Mouse (Mus musculus): Measurements from ENCODE around the gene Foxj2. TPM values are rescaled to one million over a fixed set of nuclear protein-coding genes. Genes with fewer than 3 reads are reported as not detected.

Foxj2 gene
- 10 to 100 TPM; 27.5 to 29.0 TPM for total RNA-seq (2021)

DNA sequence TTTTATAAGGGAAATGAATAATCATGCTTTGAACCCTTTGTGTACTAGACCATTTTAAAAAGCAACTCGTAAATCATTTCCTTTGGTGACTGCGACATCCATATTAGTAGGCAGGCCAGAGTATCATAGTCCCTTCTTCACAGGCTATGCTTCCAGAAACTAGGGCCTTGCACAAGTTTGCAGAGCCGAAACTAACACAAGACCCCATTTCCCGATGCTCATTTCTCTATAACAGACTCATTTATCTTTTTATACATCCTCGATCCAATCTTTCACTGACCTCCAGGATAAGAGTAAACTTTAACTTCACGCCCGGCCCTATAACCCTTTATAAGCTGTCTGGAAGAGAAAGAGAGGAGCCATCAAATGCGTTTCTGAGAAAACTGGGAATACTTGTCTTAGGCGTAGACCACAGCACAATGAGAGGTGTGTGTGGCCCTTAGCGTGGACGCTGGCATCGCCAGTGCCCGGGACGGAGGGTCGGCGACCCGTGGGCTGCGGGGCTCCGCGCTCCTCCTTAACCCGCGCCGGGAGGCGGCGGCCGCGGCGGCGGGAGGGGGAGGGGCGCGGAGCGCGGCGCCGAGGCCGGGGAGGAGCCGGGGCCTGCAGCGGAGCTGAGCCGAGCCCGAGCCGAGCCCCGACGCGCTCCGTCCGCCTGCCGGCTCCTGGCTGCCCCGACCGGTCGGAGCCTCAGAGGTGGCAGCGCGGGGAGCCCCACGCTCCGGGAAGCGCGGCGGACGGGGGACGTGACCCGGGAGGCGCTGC is at the start of gene Foxj2:
TSS of gene Foxj2 (plus strand) at position 609 of the 765 bp plus-strand sequence.
- DNase-seq (ENCODE audit: extremely low spot score in 1 of 2, low spot score in 1 of 2), result peak; percentile 62 to 73

DNA sequence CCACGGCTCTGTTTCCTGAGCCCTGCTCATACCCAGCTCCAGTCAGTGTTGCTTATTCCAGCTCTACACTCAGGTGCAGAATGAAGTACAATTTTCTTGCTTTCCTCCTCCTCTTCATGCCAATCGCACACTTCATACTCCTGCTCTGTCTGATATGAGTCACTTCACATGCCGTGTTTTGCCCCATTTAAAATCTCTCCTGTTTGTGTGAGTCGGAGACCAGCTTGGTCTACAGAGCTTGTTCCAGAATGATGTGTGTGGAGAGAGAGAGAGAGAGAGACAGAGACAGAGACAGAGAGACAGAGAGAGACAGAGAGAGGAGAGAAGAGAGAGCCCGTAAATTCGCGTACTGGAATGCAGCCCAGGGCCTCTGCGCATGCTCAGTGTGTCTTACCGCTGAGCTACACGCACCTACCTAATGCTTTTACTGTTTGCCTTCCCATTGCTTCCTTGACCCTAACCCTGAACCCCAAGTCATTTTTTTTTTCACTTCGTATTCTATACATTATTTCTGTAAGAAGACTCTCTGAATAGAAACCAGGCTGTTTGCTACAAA is 48.9 kb upstream of the Foxj2 start:
- DNase-seq (ENCODE audit: extremely low spot score in 1 of 2, low spot score in 1 of 2), result no peak

DNA sequence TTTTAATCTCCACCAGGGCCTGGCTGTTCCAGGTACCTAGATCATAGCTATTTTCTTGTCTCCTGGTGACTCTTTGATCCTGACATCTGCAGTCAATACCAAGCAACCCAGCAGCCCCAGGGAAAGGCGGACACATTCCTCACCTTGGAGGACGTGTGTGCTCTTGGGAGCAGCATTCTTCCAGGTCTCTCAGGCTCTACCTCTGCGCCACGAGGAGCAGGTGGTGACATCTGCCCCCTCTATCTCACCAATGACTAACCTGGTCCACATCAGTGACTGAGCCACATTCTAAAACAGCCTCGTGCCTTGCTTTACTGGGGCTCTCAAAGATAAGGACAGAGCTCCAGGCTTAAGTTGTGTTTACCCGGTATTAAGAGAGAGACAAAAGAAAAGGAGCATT is 47.0 kb upstream of the Foxj2 start:
- no peak for DNase-seq (ENCODE audit: extremely low spot score in 1 of 2, low spot score in 1 of 2)

DNA sequence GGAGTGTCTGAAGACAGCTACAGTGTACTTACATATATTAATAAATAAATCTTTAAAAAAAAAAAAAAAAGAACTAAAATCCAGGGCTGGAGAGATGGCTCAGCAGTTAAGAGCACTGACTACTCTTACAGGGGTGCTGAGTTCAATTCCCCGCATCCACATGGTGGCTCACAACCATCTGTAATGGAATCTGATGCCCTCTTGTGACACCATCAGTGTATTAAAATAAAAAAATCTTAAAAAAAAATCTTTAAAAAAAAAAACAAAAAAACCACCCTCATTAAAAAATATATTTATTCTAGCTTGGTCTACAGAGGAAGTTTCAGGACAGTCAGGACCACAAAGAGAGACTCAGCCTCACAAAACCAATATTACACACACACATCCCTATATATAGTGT is 45.4 kb upstream of the Foxj2 start:
- DNase-seq (ENCODE audit: extremely low spot score in 1 of 2, low spot score in 1 of 2), result no peak

DNA sequence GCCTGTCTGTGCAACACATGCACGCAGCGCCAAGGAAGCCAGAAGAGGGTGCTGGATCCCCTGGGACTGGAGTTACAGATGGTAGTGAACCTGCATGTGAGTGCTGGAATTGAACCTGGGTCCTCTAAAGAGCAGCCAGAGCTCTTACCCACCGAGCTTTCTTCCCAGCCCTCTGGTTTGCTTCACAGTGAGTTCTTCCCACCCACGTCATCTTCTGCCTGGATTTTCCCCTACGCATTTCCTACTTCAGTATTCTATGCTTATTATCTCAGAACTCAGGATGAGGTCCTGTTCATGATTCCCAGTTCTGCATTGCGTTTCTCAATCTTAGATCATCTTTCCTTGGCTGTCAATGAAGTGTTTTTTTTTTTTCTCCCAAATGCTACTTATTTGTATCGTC is 43.7 kb upstream of the Foxj2 start:
- no peak for DNase-seq (ENCODE audit: extremely low spot score in 1 of 2, low spot score in 1 of 2)

DNA sequence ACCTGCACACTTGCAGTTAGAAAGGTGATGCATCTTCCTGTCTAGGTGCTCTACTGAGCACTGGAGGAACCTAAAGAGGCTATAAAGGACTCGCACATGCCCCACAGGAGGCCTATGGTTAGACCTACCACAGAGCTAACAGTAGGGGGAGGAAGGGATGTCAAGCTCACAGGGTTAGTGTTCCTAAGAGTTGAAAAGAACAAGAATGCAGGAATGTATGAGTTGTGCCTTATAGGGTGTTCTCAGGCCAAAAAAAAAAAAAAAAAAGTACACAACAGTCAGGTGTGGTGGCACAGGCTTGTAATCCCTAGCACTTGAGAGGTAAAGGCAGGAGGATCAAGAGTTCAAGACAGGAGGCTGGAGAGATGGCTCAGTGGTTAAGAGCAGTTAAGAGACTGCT is 39.8 kb upstream of the Foxj2 start:
- DNase-seq (ENCODE audit: extremely low spot score in 1 of 2, low spot score in 1 of 2), result no peak

DNA sequence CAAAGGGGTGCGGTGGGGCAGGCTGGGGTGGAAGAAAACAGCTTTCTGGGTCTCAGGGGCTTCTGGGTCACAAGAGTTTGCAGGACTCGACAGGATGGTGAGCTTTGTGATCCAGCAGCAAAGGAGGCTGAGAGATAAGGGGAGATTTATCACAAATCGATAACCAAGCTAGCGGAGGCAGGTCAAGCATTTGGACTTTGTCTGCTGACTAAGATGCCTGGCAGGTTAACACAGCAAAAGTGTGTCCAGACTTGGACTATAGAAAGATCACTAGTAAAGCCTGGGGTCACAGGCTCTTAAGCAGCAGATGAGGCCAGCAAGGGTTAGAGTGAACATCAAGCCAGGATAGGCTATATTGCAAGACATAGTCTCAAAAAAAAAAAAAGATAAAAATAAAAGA is 38.5 kb upstream of the Foxj2 start:
- DNase-seq (ENCODE audit: extremely low spot score in 1 of 2, low spot score in 1 of 2), result no peak

DNA sequence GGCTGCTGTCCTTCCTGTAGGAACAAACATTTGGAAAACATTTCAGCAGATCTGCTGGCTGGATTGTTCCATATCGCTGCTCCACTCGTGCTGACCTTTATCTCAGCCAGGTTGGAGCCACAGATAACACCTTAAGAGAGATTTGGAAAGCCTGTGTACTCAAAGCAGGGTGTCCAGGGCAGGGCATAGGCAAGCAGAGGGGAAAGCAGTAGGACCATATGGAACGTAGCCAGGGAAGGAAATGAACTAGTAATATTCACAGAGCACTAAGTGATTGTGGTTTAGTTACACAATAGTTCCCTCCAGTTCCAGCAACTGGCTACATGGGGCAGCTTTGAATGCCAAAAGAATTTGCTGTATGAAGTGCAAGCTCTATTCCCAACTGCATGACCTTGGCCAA is 37.5 kb upstream of the Foxj2 start:
- no peak for DNase-seq (ENCODE audit: extremely low spot score in 1 of 2, low spot score in 1 of 2)

DNA sequence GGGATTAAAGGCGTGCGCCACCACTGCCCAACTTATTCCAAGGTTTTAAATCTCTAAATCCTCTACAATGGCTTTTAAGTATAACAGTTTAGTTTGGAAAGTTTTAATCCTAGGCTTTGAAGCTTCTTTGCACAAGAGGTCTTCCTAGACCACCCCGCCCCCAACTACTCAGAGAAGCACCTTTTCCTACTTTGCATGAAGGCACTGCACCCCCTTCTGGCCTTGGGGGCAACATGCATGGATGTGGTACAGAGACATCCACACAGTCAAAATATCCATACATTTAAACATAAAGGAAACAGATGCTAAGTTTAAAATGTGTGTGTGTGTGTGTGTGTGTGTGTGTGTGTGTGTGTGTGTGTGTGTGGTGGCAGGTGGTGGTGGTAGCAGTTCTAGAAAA is 34.8 kb upstream of the Foxj2 start:
- DNase-seq (ENCODE audit: extremely low spot score in 1 of 2, low spot score in 1 of 2), result no peak

DNA sequence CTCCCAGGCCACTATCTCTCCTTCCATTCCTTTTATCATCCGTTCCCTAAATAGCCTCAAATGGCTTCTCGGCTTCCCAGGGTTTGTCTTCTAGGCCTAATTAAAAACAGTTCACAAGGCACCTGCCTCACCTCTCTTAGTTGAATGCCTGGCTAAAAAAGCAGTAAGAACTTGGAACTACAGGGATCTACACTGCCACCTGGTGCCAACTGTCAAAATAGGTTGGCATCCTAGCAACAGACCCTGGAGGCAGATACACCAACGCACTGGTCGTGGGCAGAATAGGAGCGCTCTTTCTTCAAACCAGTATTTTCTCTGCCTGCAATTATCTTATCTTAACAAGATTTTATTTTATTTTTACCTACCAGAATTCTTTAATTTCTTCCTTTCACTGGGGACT is 33.4 kb upstream of the Foxj2 start:
- peak in 1 of 2 experiments; percentile 71 for DNase-seq (ENCODE audit: extremely low spot score in 1 of 2, low spot score in 1 of 2)

DNA sequence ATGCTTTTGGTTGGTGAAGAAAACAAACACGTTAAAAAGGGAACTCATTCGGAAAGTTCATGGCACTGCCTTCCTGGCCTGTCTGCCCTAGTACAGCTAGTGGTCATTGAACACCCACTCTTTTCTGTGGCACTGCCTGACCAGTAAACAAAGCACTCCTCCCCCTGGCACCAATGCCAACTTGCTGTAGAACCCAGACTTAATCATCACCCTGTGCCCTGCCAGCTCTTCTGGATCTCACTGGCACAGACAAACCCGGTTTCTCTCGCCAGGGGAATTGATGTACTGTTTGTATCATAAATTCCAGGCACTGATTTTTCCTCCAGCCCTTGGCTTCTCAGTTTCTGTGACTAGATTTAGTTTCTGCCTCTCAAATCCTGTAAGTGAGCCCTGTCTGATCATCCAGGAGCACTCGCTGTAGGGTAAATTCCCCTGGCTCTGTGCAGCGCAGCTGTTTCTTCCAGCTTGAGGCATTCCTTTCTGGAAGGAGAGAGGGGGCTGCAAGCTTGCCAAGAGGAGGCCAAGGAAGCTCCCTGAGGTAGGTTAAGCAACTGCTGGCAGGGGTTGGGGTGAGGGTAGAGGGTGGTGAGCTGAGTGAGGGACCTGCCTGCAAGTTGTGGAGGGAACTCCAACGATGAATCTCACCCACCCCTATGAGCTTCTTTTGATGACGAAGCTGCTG is 24.3 kb upstream of the Foxj2 start:
- DNase-seq (ENCODE audit: extremely low spot score in 1 of 2, low spot score in 1 of 2), result no peak

DNA sequence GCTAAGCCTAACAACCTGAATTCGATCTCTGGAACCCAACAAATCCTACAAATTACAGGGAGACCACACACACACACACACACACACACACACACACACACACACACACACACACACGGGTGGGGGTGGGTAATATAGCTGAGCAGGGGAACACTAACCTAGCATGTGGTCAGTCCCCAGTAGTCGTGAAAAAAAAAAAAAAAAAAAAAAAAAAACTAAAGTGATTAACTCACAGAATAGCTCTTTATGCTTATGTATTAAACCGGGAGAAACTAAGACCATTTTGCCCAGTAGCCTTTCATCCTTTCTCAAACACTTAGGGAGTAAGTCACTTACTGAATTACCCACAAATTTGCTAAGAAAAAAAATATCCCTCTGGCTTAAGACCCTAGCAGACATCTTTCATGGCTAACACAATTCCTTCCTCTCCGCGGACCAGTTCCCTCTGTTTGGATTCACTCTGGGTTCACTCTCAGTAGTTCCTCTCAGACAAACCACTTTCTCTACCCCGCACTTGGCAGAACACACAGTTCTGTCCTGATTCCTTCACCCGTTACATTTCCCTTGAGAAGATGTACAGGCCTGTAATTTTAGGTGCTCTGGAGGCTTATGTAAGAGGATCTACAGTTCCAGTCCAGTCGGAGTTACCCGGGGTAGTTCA is 18.9 kb upstream of the Foxj2 start:
- DNase-seq (ENCODE audit: extremely low spot score in 1 of 2, low spot score in 1 of 2), result peak in 1 of 2 experiments; percentile 32

DNA sequence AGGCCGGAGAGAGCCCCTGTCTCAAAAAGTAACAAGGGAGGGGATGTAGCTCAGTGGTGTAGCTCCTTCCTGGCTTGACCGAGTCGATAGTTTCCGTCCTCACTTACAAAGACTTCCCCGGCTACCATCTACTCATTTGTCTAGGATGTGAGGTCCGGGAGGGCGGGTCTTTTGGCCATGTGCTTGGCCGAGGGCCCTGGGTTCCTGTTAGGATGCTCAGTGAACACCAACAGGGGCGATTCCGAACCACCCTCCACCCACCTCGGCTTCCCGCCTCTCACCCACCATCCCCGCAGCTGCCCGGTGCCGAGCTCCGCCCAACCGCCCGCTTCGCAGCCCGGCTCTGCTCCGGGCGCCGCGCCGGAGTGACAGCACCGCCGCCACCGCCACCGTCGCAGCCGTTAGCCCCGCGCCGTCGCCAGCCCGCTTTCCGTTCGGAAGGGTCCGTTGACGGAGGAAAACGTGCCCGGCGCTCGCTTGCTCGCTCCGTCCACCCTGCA is 18.4 kb upstream of the Foxj2 start, which contains the start of gene Slc2a3:
TSS of gene Slc2a3 (minus strand) at position 340 of the 500 bp plus-strand sequence.
- peak; percentile 53 to 56 for DNase-seq (ENCODE audit: extremely low spot score in 1 of 2, low spot score in 1 of 2)

DNA sequence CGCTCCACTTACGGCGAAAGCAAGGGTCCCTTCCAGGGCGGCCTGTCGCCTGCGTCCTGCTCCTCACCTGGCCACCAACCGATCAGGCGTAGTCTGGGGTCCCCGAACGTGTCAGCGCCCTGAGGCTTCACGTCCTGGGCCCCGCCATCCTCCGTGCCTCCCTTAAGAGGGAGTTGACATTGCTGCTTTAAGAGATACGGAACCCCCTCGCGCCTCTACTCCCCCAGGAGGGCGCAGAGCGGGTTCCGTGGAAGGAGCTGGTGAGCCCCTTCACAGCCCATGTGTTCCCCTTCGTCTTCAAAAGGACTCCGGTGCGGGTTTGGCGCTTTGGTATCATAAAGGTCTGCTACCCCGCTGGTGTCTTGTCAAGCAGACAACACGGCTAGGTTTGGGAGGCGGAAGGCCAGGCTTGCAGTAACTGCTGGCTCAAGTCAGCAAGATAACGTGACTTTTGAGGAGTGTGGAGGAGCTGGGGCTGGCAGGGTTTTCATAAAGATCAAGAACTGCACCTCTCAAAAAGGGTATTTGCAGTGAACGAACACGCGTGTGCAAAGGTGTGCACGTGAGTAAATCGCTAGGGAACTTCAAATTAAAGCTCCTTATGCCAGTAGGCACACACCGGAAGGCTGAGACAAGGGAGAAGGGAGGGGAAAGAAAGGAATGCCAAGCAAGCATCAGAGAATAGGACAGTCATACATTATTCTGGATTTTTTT is 17.8 kb upstream of the Foxj2 start:
- peak in 1 of 2 experiments; percentile 37 for DNase-seq (ENCODE audit: extremely low spot score in 1 of 2, low spot score in 1 of 2)

DNA sequence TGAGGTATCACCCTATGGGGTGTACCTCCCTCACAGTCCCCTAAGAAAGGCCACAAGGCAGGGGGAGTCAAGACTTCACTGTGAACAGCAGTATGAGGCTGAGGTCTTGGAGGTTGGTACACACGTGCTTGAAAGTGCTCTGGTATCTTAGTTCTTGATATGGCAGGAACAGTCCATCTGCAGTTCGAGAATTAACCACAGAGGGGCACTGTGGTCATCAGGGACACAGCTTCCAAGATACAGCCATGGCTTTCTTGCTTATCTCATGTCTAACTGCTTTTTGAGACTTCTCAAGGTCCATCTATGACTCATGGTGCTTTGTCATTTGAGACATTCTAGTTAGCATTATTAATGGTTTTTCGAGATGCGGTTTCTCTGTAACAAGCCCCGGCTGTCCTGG is 15.3 kb upstream of the Foxj2 start:
- peak in 1 of 2 experiments; percentile 86 for DNase-seq (ENCODE audit: extremely low spot score in 1 of 2, low spot score in 1 of 2)

DNA sequence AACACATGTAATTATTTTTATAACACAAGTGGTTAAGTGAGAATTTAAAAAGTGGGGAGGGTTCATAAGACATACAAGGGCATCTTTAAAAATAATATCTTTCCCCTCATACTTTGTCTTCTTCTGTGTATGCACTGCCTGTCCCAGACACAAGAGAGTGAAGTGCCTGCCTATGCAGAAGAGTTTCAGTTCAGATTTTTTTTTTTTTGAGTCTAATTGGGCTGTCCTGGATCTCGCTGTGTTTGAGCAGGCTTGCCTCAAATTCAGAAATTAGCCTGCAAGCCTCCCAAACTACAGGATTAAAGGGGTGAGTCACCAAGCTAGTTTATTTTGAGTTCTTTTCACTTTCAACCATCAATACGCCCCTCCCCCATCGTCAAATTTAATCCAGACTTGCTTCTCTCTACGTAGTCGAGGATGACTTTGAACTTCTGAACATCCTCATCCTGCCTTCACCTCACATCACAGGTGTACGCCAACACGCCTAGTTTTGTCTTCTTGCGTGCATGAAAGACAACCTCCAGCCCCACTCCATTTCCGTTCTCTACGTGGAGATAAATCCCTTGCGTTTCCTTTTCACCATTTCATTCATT is 9.6 kb upstream of the Foxj2 start:
- DNase-seq (ENCODE audit: extremely low spot score in 1 of 2, low spot score in 1 of 2), result no peak

DNA sequence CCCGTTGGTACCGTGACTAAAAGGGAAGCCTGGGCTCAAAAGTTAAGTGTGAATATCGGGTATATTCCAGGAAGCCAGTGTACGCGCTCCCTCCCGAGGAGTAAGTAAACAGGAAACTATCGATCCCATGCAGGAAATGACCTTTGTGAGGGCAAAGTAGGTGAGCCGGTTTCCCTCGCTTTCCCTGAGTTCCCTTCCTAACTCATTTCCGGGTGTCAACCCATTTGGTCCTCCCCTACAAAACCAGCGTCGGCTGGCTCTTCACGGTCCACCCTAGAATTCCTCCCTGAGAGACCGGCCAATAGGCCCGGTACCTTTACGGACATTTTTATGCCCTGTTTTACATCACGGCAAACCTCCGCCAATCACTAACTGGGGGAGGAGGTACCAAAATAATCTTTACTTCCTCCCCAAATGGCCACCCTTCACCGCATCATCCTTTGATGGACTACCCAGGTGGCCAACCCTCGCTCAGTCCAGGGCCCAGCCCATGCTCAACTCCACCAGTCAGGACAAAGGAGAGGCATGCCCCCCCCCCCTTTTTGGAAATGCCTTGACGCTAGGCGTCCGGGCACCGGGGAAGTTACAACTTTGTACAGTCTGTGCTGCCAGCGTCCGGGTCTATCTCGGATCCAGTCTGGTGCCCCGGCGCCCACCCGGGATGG is 9.0 kb upstream of the Foxj2 start:
- peak; percentile 84 to 85 for DNase-seq (ENCODE audit: extremely low spot score in 1 of 2, low spot score in 1 of 2)

DNA sequence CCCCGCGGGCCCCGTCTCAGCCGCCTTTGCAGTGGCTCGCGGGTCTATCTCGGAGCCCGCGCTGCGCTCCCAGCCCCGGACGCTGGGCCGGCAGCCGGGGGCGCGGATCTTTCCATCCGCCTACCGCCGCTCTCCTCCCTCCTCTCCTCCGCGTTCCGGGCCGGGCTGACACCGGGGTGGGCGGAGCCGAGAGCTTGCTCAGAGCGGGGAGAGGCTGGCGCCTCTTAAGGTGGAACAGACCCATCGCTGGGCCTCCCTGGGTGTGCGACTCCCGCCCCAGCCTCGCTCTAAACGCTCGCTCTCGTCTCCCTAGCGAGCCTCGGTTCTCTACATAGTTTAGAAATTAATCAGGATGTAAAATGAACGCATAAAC is 8.4 kb upstream of the Foxj2 start:
- peak in 1 of 2 experiments; percentile 78 for DNase-seq (ENCODE audit: extremely low spot score in 1 of 2, low spot score in 1 of 2)
